Mouse (Mus musculus) Muller cell, postnatal 12 days (primary cell): Measurements from ENCODE around the gene Cacna2d1.
A peak's percentile ranks its signal among the peaks of the same experiment; 100 is the strongest.

ENCODE experiments used
- DNase-seq: peaks from one replicate; pipeline ENCODE4 v3.0.0-alpha.2; 2015; ENCODE audit errors: inconsistent ontology term

Gene Cacna2d1

GRCm38 (mm10) chr5:16155375-16156284 is 221.1 kb downstream of the Cacna2d1 start:
- DNase-seq: no peak

- no peak for DNase-seq
Observed at GRCm38 (mm10) chr5:16163270-16163669, 228.8 kb downstream of the Cacna2d1 start.

- DNase-seq: no peak
Observed at GRCm38 (mm10) chr5:16166117-16166867, 231.8 kb downstream of the Cacna2d1 start.

GRCm38 (mm10) chr5:16166868-16167267 is 232.4 kb downstream of the Cacna2d1 start:
- DNase-seq: no peak

- DNase-seq: no peak
Observed at GRCm38 (mm10) chr5:16181041-16181440, 246.6 kb downstream of the Cacna2d1 start.

- peak; percentile 88 for DNase-seq
Observed at GRCm38 (mm10) chr5:16184064-16184463, 249.6 kb downstream of the Cacna2d1 start.

- DNase-seq: no peak
Observed at GRCm38 (mm10) chr5:16187931-16188330, 253.4 kb downstream of the Cacna2d1 start.

- DNase-seq: no peak
Observed at GRCm38 (mm10) chr5:16189878-16190277, 255.4 kb downstream of the Cacna2d1 start.

GRCm38 (mm10) chr5:16191165-16191564 is 256.7 kb downstream of the Cacna2d1 start:
- no peak for DNase-seq

- DNase-seq: no peak
Observed at GRCm38 (mm10) chr5:16199816-16200215, 265.3 kb downstream of the Cacna2d1 start.

- peak; percentile 73 for DNase-seq
Observed at GRCm38 (mm10) chr5:16221960-16222359, 287.5 kb downstream of the Cacna2d1 start.

GRCm38 (mm10) chr5:16225359-16225758 is 290.9 kb downstream of the Cacna2d1 start:
- no peak for DNase-seq

GRCm38 (mm10) chr5:16229384-16229783 is 294.9 kb downstream of the Cacna2d1 start:
- no peak for DNase-seq

GRCm38 (mm10) chr5:16231477-16231876 is 297.0 kb downstream of the Cacna2d1 start:
- no peak for DNase-seq

- no peak for DNase-seq
Observed at GRCm38 (mm10) chr5:16234891-16235290, 300.4 kb downstream of the Cacna2d1 start.

GRCm38 (mm10) chr5:16235864-16236263 is 301.4 kb downstream of the Cacna2d1 start:
- DNase-seq: no peak

GRCm38 (mm10) chr5:16236608-16237007 is 302.1 kb downstream of the Cacna2d1 start:
- no peak for DNase-seq

GRCm38 (mm10) chr5:16237972-16238371 is 303.5 kb downstream of the Cacna2d1 start:
- no peak for DNase-seq

GRCm38 (mm10) chr5:16240255-16240654 is 305.8 kb downstream of the Cacna2d1 start:
- DNase-seq: peak; percentile 89

- DNase-seq: no peak
Observed at GRCm38 (mm10) chr5:16243599-16243998, 309.1 kb downstream of the Cacna2d1 start.

- DNase-seq: no peak
Observed at GRCm38 (mm10) chr5:16252738-16253513, 318.4 kb downstream of the Cacna2d1 start.

- no peak for DNase-seq
Observed at GRCm38 (mm10) chr5:16253768-16254167, 319.3 kb downstream of the Cacna2d1 start.
